Mouse (Mus musculus) small intestine, adult 2 months (tissue): ENCODE data around the gene Fzd1. TPM values are rescaled to one million over a fixed set of nuclear protein-coding genes. Genes with fewer than 3 reads are reported as not detected.

ENCODE experiments used
- H3K27ac ChIP-seq: fragments of 200-500 bp; 2 replicates; pipeline ENCODE4 v1.5.1; 2012; ENCODE audit warnings: low read depth, low read length, control low read depth, inconsistent platforms; ENCODE audit not compliant: insufficient read depth
- H3K27me3 ChIP-seq: fragments of 200-500 bp; 2 replicates; pipeline ENCODE4 v1.6.1; 2012; ENCODE audit warnings: mild to moderate bottlenecking, moderate library complexity, low read length, inconsistent platforms; ENCODE audit not compliant: control insufficient read depth, insufficient read depth
- H3K36me3 ChIP-seq: fragments of 200-500 bp; 2 replicates; pipeline ENCODE4 v1.6.1; 2012; ENCODE audit warnings: mild to moderate bottlenecking, low read length, control low read depth, inconsistent platforms; ENCODE audit not compliant: control insufficient read depth, insufficient read depth
- H3K4me1 ChIP-seq: fragments of 200-500 bp; 2 replicates; pipeline ENCODE4 v1.6.1; 2012; ENCODE audit warnings: low read length, inconsistent platforms, mixed read lengths; ENCODE audit not compliant: control insufficient read depth, insufficient read depth, insufficient read length
- H3K4me3 ChIP-seq: fragments of 200-500 bp; 2 replicates; pipeline ENCODE4 v1.5.1; 2012; ENCODE audit warnings: low read depth, mild to moderate bottlenecking, control low read depth, inconsistent platforms, low read length, moderate library complexity
- CTCF ChIP-seq: fragments of 200-500 bp; IDR thresholded peaks from 2 replicates; pipeline ENCODE4 v1.5.1; 2012; ENCODE audit warnings: low read depth, mild to moderate bottlenecking, control low read depth, inconsistent platforms, low read length, moderate library complexity, mixed read lengths; ENCODE audit not compliant: insufficient replicate concordance, insufficient read length; ENCODE audit errors: extremely low read depth
- POLR2A ChIP-seq: fragments of 200-500 bp; IDR thresholded peaks from 2 replicates; pipeline ENCODE4 v1.6.1; 2012; ENCODE audit warnings: low read depth, mild to moderate bottlenecking, control low read depth, inconsistent platforms, low read length, moderate library complexity
- WGBS: fragments of 180-500 bp; shearing (Covaris S2); methylation state at CpG from one replicate; pipeline ENCODE4 v1.1.7; 2018; 5-methylcytosine and 5-hydroxymethylcytosine counted together
- polyA plus RNA-seq: library from polyadenylated mRNA; depleted of rRNA; stranded (reverse); fragments of >200 nt; gene quantifications from 2 replicates; pipeline ENCODE4 v1.2.3, GENCODE M21; 2012

The Fzd1 gene
- polyA plus RNA-seq, 1 experiment, result 10.3 TPM

- TF ChIP-seq CTCF (no peak), POLR2A (no peak)
- Histone ChIP-seq H3K4me3 (no peak overlapping the region), H3K36me3 (no peaks in the 10 kb centered on the region), H3K4me1 (no peaks in the 10 kb centered on the region), H3K27ac (no peak overlapping the region), H3K27me3 (no peaks in the 10 kb centered on the region)
- WGBS, result 29% methylated on average over 3 of the region's 3 CpGs
These were observed 29.0 kb upstream of the Fzd1 start for GRCm38 (mm10) chr5:4786816-4787215.

- no peaks in the 10 kb centered on the region for H3K36me3 ChIP-seq
- H3K27ac ChIP-seq, result no peak overlapping the region
- no peak overlapping the region for H3K4me3 ChIP-seq
- no peaks in the 10 kb centered on the region for H3K27me3 ChIP-seq
- no peak for TF ChIP-seq POLR2A
- no peak for TF ChIP-seq CTCF
- WGBS, result 86% methylated on average over 3 of the region's 3 CpGs
- H3K4me1 ChIP-seq, result no peaks in the 10 kb centered on the region
These were observed 20.4 kb upstream of the Fzd1 start for GRCm38 (mm10) chr5:4778274-4778673.

- TF ChIP-seq CTCF (no peak), POLR2A (no peak)
- H3K27ac ChIP-seq, result no peak overlapping the region
- 64% methylated on average over 2 of the region's 2 CpGs for WGBS
These were observed 18.7 kb upstream of the Fzd1 start for GRCm38 (mm10) chr5:4776495-4776894.

GRCm38 (mm10) chr5:4773090-4773772 lies 15.4 kb upstream of the Fzd1 start:
- Histone ChIP-seq H3K4me1 (no peaks in the 10 kb centered on the region), H3K36me3 (no peaks in the 10 kb centered on the region), H3K27ac (no peak overlapping the region), H3K27me3 (no peaks in the 10 kb centered on the region), H3K4me3 (no peak overlapping the region)
- WGBS, result 76% methylated on average over 9 of the region's 9 CpGs
- TF ChIP-seq POLR2A, result no peak
- TF ChIP-seq CTCF, result no peak

More at GRCm38 (mm10) chr5:4776495-4776894, 18.7 kb upstream of the Fzd1 start:
- Histone ChIP-seq H3K4me3 (no peak overlapping the region), H3K36me3 (no peaks in the 10 kb centered on the region), H3K4me1 (no peaks in the 10 kb centered on the region), H3K27me3 (no peaks in the 10 kb centered on the region)

DNA sequence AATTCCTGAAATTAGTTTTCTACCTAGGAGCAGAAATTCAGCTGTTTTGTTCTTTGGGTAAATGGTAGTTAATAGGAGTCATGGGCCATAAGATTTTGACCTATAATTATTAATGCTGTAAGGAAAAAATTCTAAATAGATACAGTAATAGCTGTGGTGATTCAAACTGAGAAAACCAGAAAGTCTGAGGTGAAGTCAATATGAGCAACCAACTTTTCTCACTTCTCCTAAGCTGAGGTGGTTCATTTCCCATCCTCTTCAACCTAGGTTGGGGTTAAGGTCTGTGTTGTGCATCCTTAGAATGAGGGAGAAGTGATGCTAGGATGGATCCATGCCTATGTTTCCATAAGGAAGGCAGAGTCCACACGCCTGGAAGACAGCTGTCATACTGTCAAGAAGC lies 12.8 kb upstream of the Fzd1 start:
- H3K36me3 ChIP-seq, result no peaks in the 10 kb centered on the region
- WGBS, result 69% methylated on average over 1 of the region's 1 CpGs
- TF ChIP-seq CTCF, result no peak
- TF ChIP-seq POLR2A, result no peak
- H3K27ac ChIP-seq, result no peak overlapping the region
- no peaks in the 10 kb centered on the region for H3K27me3 ChIP-seq
- no peaks in the 10 kb centered on the region for H3K4me1 ChIP-seq
- H3K4me3 ChIP-seq, result no peak overlapping the region

- H3K27me3 ChIP-seq, result no peaks in the 10 kb centered on the region
- no peak overlapping the region for H3K27ac ChIP-seq
- H3K4me1 ChIP-seq, result no peaks in the 10 kb centered on the region
- TF ChIP-seq POLR2A (no peak), CTCF (no peak)
- no peaks in the 10 kb centered on the region for H3K36me3 ChIP-seq
- H3K4me3 ChIP-seq, result no peak overlapping the region
- WGBS, result 43% methylated on average over 2 of the region's 2 CpGs
These were observed 10.1 kb upstream of the Fzd1 start for GRCm38 (mm10) chr5:4767896-4768295.

DNA sequence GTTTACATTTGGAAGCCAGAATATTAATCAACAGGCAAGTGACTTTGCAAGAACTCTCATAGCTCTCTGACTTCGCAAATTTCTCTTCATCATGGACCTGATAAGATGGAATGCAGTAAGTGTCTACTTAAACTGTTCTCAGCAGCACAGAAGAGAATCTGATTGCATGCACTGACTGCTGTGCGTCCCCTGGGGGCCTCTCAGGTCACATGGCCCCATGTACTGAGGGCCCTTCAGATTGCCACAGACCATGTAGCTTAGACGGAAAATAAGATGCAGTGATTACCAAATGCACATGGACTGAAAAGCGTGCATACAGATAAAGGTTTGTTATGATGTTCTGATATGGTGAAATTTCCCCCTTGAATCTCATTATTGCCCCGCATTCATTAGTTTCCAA lies 8.9 kb upstream of the Fzd1 start:
- no peaks in the 10 kb centered on the region for H3K27me3 ChIP-seq
- 73% methylated on average over 5 of the region's 5 CpGs for WGBS
- no peak overlapping the region for H3K27ac ChIP-seq
- no peaks in the 10 kb centered on the region for H3K4me1 ChIP-seq
- TF ChIP-seq CTCF (no peak), POLR2A (no peak)
- H3K36me3 ChIP-seq, result no peaks in the 10 kb centered on the region
- H3K4me3 ChIP-seq, result no peak overlapping the region

GRCm38 (mm10) chr5:4761891-4762290 lies 4.1 kb upstream of the Fzd1 start:
- no peaks in the 10 kb centered on the region for H3K36me3 ChIP-seq
- H3K4me1 ChIP-seq, result no peaks in the 10 kb centered on the region
- H3K4me3 ChIP-seq, result no peak overlapping the region
- no peak overlapping the region for H3K27ac ChIP-seq
- TF ChIP-seq POLR2A, result no peak
- TF ChIP-seq CTCF, result no peak
- H3K27me3 ChIP-seq, result no peaks in the 10 kb centered on the region
